Mouse (Mus musculus): Measurements from ENCODE around the gene Ctcf. TPM values are rescaled to one million over a fixed set of nuclear protein-coding genes. Genes with fewer than 3 reads are reported as not detected.

The Ctcf gene
- polyA plus RNA-seq, 1 experiment: 30.2 TPM

- no peaks in the 10 kb centered on the region for H3K27me3 ChIP-seq (ENCODE audit: control insufficient read depth, insufficient read depth, insufficient read length)
- peaks cover 10% of the 10 kb centered on the region for H3K79me2 ChIP-seq (ENCODE audit: control insufficient read depth, insufficient read depth)
- H3ac ChIP-seq (ENCODE audit: control insufficient read depth, insufficient read length, low read depth): no peak overlapping the region
- TF ChIP-seq MAX (IDR thresholded peaks at IDR 0.05) (no peak), FOSL1 (IDR thresholded peaks at IDR 0.05; ENCODE audit: insufficient read depth, low read length, poor library complexity, severe bottlenecking) (no peak), CTCF (IDR thresholded peaks at IDR 0.05; ENCODE audit: control insufficient read depth, insufficient read depth, insufficient read length) (no peak), MYOD1 (IDR thresholded peaks at IDR 0.05; ENCODE audit: control insufficient read depth, insufficient read length, low read depth) (no peak), CEBPB (IDR thresholded peaks at IDR 0.05; ENCODE audit: low read depth) (no peak), USF1 (IDR thresholded peaks at IDR 0.05; ENCODE audit: low read depth) (no peak), MYOG (IDR thresholded peaks at IDR 0.05; ENCODE audit: control insufficient read depth, extremely low read depth, insufficient read length) (no peak)
- H3K79me3 ChIP-seq (ENCODE audit: low read depth): peaks cover 7% of the 10 kb centered on the region
- H3K36me3 ChIP-seq (ENCODE audit: control insufficient read depth, insufficient read depth): peaks cover 3% of the 10 kb centered on the region
- H3K4me3 ChIP-seq (ENCODE audit: insufficient read depth, poor library complexity, severe bottlenecking): no peak overlapping the region
These were observed 7.0 kb upstream of the Ctcf start for GRCm38 (mm10) chr8:105629337-105629736.

- Histone ChIP-seq H3K36me3 (ENCODE audit: control insufficient read depth, insufficient read depth) (peaks cover 8% of the 10 kb centered on the region), H3K27me3 (ENCODE audit: control insufficient read depth, insufficient read depth, insufficient read length) (no peaks in the 10 kb centered on the region), H3K79me2 (ENCODE audit: control insufficient read depth, insufficient read depth) (peaks cover 58% of the 10 kb centered on the region), H3K79me3 (ENCODE audit: low read depth) (peaks cover 33% of the 10 kb centered on the region), H3K4me3 (ENCODE audit: insufficient read depth, poor library complexity, severe bottlenecking) (no peak overlapping the region), H3ac (ENCODE audit: control insufficient read depth, insufficient read length, low read depth) (no peak overlapping the region)
- TF ChIP-seq FOSL1 (IDR thresholded peaks at IDR 0.05; ENCODE audit: insufficient read depth, low read length, poor library complexity, severe bottlenecking) (no peak), MYOD1 (IDR thresholded peaks at IDR 0.05; ENCODE audit: control insufficient read depth, insufficient read length, low read depth) (no peak), MYOG (IDR thresholded peaks at IDR 0.05; ENCODE audit: control insufficient read depth, extremely low read depth, insufficient read length) (no peak), CEBPB (IDR thresholded peaks at IDR 0.05; ENCODE audit: low read depth) (no peak), MAX (IDR thresholded peaks at IDR 0.05) (no peak), CTCF (IDR thresholded peaks at IDR 0.05; ENCODE audit: control insufficient read depth, insufficient read depth, insufficient read length) (no peak), USF1 (IDR thresholded peaks at IDR 0.05; ENCODE audit: low read depth) (no peak)
These were observed 1.5 kb upstream of the Ctcf start for GRCm38 (mm10) chr8:105634771-105635458.

- Histone ChIP-seq H3K27me3 (ENCODE audit: control insufficient read depth, insufficient read depth, insufficient read length) (no peaks in the 10 kb centered on the region), H3K79me2 (ENCODE audit: control insufficient read depth, insufficient read depth) (peaks cover 64% of the 10 kb centered on the region), H3ac (ENCODE audit: control insufficient read depth, insufficient read length, low read depth) (peak overlapping the region; percentile 95), H3K36me3 (ENCODE audit: control insufficient read depth, insufficient read depth) (peaks cover 8% of the 10 kb centered on the region), H3K79me3 (ENCODE audit: low read depth) (peaks cover 39% of the 10 kb centered on the region), H3K4me3 (ENCODE audit: insufficient read depth, poor library complexity, severe bottlenecking) (peak overlapping the region; percentile 84)
- TF ChIP-seq CTCF (IDR thresholded peaks at IDR 0.05; ENCODE audit: control insufficient read depth, insufficient read depth, insufficient read length): no peak
- TF ChIP-seq CEBPB (IDR thresholded peaks at IDR 0.05; ENCODE audit: low read depth): no peak
- TF ChIP-seq USF1 (IDR thresholded peaks at IDR 0.05; ENCODE audit: low read depth): no peak
- TF ChIP-seq MAX (IDR thresholded peaks at IDR 0.05): no peak
- TF ChIP-seq FOSL1 (IDR thresholded peaks at IDR 0.05; ENCODE audit: insufficient read depth, low read length, poor library complexity, severe bottlenecking): no peak
- no peak for TF ChIP-seq MYOD1 (IDR thresholded peaks at IDR 0.05; ENCODE audit: control insufficient read depth, insufficient read length, low read depth)
- TF ChIP-seq MYOG (IDR thresholded peaks at IDR 0.05; ENCODE audit: control insufficient read depth, extremely low read depth, insufficient read length): no peak
These were observed 887 bp upstream of the Ctcf start for GRCm38 (mm10) chr8:105635481-105635880.

GRCm38 (mm10) chr8:105636963-105637510 is 669 bp downstream of the Ctcf start, which contains the start of gene Agrp:
Gene Agrp, minus strand, starts transcription at chr8:105637393.
- TF ChIP-seq CTCF (IDR thresholded peaks at IDR 0.05; ENCODE audit: control insufficient read depth, insufficient read depth, insufficient read length) (no peak), USF1 (IDR thresholded peaks at IDR 0.05; ENCODE audit: low read depth) (no peak), MAX (IDR thresholded peaks at IDR 0.05) (no peak), CEBPB (IDR thresholded peaks at IDR 0.05; ENCODE audit: low read depth) (no peak), MYOD1 (IDR thresholded peaks at IDR 0.05; ENCODE audit: control insufficient read depth, insufficient read length, low read depth) (no peak), MYOG (IDR thresholded peaks at IDR 0.05; ENCODE audit: control insufficient read depth, extremely low read depth, insufficient read length) (no peak), FOSL1 (IDR thresholded peaks at IDR 0.05; ENCODE audit: insufficient read depth, low read length, poor library complexity, severe bottlenecking) (no peak)
- peaks cover 54% of the 10 kb centered on the region for H3K79me3 ChIP-seq (ENCODE audit: low read depth)
- H3K36me3 ChIP-seq (ENCODE audit: control insufficient read depth, insufficient read depth): peaks cover 8% of the 10 kb centered on the region

GRCm38 (mm10) chr8:105637601-105638041 is 1.3 kb downstream of the Ctcf start:
- no peaks in the 10 kb centered on the region for H3K27me3 ChIP-seq (ENCODE audit: control insufficient read depth, insufficient read depth, insufficient read length)
- H3K4me3 ChIP-seq (ENCODE audit: insufficient read depth, poor library complexity, severe bottlenecking): peak overlapping the region; percentile 84
- TF ChIP-seq CEBPB (IDR thresholded peaks at IDR 0.05; ENCODE audit: low read depth) (no peak), MAX (IDR thresholded peaks at IDR 0.05) (no peak), CTCF (IDR thresholded peaks at IDR 0.05; ENCODE audit: control insufficient read depth, insufficient read depth, insufficient read length) (no peak), MYOD1 (IDR thresholded peaks at IDR 0.05; ENCODE audit: control insufficient read depth, insufficient read length, low read depth) (no peak), FOSL1 (IDR thresholded peaks at IDR 0.05; ENCODE audit: insufficient read depth, low read length, poor library complexity, severe bottlenecking) (no peak), MYOG (IDR thresholded peaks at IDR 0.05; ENCODE audit: control insufficient read depth, extremely low read depth, insufficient read length) (no peak), USF1 (IDR thresholded peaks at IDR 0.05; ENCODE audit: low read depth) (no peak)

More at GRCm38 (mm10) chr8:105636963-105637510, 669 bp downstream of the Ctcf start, which contains the start of gene Agrp:
- Histone ChIP-seq H3K79me2 (ENCODE audit: control insufficient read depth, insufficient read depth) (peaks cover 73% of the 10 kb centered on the region), H3K4me3 (ENCODE audit: insufficient read depth, poor library complexity, severe bottlenecking) (peak within 1 kb of the TSS; percentile 84), H3ac (ENCODE audit: control insufficient read depth, insufficient read length, low read depth) (peak within 1 kb of the TSS; percentile 100), H3K27me3 (ENCODE audit: control insufficient read depth, insufficient read depth, insufficient read length) (no peaks in the 10 kb centered on the region)

More at GRCm38 (mm10) chr8:105637601-105638041, 1.3 kb downstream of the Ctcf start:
- peaks cover 8% of the 10 kb centered on the region for H3K36me3 ChIP-seq (ENCODE audit: control insufficient read depth, insufficient read depth)
- peaks cover 59% of the 10 kb centered on the region for H3K79me3 ChIP-seq (ENCODE audit: low read depth)
- peak overlapping the region; percentile 100 for H3ac ChIP-seq (ENCODE audit: control insufficient read depth, insufficient read length, low read depth)
- peaks cover 78% of the 10 kb centered on the region for H3K79me2 ChIP-seq (ENCODE audit: control insufficient read depth, insufficient read depth)
